Mouse (Mus musculus): Measurements from ENCODE around the gene Pgbd1. TPM values are rescaled to one million over a fixed set of nuclear protein-coding genes. Genes with fewer than 3 reads are reported as not detected.
A peak's percentile ranks its signal among the peaks of the same experiment; 100 is the strongest.
"Not testable (repeated sequence)": the region's sequence is repeated elsewhere in the genome, so short reads cannot be mapped to it uniquely, and the experiment has no call there.

Gene Pgbd1
- 0.87 and 1.2 TPM in 2 replicates for total RNA-seq (2017)

DNA sequence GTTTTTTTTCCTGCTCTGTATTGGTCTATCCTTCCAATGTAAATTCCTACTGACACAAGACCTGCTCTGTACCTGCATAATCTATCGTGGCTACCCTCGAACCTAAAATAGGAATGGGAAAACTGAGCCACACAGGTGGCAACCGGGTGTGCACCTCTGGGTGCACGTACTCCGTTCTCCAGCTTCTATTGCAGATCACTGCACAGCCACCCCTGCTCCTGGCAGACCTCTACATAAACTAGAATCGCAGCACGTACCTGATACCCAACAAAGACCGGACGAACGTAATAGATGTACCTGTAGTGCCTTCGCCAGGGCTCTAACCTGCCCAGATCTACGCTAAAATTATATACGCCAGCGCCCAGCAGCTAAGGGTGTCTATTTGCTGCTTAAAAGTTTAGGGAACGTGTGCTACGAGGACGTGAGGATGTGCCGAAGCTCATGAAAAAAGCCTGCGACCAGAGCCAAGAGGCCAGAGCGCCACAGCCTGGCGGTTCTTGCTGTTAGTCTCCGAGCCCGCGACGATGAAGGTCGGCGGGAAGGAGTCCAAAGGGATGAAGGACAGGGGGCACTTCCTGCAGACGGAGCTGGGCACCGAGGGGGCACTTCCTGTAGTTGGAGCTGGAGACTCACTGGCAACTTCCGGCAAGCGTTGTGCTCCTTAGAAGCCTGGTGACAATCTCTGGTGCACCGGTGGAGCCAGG lies at the start of gene Pgbd1:
Gene Pgbd1, minus strand, starts transcription at position 556 of the 704 bp plus-strand sequence.
- ATAC-seq (replicated peaks; ENCODE audit: low read depth, poor library complexity, severe bottlenecking) = peak; percentile 95

DNA sequence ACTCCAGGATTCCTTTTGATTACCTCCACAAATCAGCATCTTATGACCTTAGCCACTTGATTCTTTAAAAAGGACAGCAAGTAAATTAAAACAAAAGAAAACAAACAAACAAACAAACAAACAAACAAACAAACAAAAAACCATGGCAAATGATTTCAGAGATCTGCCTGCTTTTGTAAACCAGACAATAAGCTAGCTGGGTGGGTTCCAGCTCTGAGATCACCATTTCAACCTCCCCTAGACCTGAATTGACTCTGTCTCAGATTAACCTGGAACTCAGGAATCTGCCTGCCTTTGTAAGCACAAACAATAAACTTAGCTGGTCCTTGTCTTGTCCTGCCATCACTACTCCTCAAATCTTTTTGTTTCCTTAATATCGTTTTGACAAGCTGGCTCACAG lies 46.0 kb upstream of the Pgbd1 start:
- ATAC-seq (replicated peaks; ENCODE audit: low read depth, poor library complexity, severe bottlenecking) = no peak

DNA sequence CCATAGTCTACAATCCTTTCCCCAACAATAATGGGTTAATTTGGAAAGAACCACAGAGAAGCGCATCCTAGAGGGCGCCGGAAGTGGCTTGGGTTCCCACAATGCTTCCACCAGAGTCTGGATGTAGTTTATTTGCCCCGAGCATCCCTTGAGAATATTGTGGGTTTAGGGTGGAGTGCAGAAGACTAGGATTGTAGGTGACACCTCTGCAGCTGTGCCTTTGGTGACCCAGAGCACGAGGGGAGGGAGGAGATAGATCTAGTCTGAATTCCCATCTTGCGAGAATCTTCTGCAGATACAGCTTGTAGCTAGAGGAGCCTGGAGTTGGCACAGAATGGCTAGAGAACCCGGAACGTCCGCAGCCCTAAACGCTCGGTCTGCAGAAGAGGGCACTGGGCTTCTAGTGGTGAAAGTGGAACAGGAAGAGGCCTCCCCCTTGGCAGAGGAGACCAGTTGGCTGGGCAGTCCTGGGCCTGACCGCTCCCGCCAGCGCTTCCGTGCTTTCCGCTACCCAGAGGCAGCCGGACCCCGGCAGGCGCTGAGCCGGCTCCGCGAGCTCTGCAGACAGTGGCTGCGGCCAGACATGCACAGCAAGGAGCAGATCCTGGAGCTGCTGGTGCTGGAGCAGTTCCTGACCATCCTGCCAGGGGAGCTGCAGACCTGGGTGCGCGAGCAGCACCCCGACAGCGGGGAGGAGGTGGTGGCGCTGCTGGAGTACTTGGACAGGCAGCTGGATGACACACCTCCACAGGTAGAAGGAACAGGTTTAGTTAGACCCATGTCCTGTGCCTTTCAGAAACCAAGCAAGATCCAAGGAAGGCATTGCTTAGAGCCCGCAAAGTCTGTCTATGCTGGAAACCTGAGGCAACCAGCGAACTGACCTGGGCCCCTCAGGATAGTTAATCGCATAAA lies 38.2 kb upstream of the Pgbd1 start, which contains the start of the genes Zkscan4 and Gm10065:
Gene Zkscan4, plus strand, starts transcription at position 149 of the 912 bp plus-strand sequence.
Gene Gm10065, minus strand, starts transcription at position 683 of the 912 bp plus-strand sequence.
- peak; percentile 75 for ATAC-seq (replicated peaks; ENCODE audit: low read depth, poor library complexity, severe bottlenecking)

DNA sequence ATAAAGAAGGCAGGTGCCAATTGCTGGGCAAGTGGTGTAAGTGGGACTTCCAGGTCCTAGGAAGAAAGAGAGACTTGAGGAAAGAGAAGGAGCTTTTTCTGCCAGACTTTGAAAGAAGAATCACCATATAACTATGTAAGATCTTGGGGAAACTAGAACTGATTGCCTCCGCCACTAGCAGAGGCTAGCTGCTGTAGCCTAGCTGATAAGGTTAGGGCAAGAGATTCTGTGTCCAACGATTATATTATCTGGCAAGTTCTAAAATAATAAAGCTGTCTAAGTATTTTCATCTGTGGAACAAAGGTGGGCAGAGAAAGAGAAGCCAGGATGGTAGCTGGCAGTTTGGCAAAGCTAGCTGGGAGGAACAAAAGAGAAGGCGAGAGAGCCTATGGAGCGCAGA lies 31.6 kb upstream of the Pgbd1 start:
- no peak for ATAC-seq (replicated peaks; ENCODE audit: low read depth, poor library complexity, severe bottlenecking)

DNA sequence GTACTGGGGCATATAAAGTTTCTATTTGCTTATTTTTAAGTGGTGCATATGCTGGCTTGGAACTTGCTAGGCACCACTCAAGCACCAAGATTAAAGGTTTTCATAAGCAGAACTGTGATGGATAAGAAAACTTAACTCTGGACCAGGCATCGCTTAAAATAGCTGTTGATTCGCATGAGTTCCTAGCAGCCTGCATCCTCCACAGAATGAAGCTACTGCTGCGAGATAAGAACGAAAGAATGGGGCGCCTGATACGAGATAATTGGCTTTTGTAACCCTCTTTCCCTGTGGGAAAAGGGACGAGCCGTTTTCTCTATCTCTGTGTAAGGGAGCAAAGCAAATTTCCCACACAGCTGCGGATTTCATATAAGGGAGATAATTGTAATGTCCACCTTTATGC lies 28.2 kb upstream of the Pgbd1 start:
- no peak for ATAC-seq (replicated peaks; ENCODE audit: low read depth, poor library complexity, severe bottlenecking)

DNA sequence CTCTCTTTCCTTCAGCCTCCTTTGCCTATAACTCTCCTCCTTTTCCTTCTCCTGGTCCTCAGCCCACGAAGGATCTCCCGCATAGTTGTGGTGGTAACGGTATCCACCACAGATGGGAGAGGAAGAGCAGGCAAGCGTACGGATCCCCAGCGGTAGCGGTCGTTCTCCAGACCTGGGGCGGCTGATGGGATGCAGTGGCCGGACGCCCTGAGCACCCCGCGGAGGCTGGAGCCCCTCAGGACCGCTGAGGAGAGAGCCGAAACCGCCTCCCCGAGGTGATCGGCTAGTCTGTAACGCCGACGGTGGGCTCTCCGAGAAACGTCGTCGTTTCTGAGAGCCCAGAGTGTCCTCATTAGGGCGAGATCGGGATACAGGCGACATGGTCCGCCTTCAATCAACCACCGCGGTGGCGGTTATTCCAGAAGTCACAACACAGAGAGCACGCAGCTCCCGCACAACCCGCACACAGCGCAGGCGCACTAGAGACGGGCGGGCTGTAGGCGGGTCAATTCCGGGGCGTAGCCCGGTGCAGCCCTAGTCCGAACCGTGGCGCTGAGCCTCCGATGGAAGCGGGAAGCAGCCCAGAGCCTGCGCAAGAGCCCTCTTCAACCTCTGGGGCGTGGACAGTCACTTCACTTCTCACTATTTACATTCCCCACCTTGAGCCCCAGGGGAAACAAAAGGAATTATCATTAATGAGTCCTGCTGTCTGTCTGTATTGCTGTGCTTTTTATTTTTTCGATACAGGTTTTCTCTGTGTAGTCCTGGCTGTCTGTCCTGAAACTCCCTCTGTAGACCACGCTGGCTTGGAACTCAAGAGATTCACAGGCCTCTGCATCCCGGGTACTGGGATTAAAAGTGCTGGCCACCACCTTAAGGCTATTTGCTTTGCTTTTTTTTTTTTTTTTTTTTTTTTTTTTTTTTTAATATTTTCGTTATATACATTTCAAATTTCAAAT lies 27.5 kb upstream of the Pgbd1 start, which contains the start of gene Nkapl:
Gene Nkapl, minus strand, starts transcription at position 449 of the 959 bp plus-strand sequence.
- ATAC-seq (replicated peaks; ENCODE audit: low read depth, poor library complexity, severe bottlenecking) = peak; percentile 97

DNA sequence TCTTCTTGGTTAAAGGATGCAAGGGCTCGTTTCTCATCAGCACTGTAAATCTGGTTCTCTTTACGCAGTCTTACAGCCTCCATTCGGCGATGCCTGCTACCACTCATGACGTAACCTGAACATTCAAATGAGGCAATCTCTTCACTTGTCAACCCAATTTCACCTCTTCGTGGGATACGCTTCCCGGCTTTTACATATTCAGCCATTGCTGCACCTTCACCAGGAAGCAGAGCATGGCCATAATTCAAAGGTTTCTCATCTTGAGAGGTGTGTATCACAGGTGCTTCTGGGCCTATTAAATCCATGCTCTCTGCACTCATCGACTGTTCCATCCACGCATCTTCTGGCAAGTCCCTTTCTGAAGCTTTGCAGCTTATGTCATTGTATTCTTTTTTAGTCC lies 26.5 kb upstream of the Pgbd1 start:
- ATAC-seq (replicated peaks; ENCODE audit: low read depth, poor library complexity, severe bottlenecking) = no peak

DNA sequence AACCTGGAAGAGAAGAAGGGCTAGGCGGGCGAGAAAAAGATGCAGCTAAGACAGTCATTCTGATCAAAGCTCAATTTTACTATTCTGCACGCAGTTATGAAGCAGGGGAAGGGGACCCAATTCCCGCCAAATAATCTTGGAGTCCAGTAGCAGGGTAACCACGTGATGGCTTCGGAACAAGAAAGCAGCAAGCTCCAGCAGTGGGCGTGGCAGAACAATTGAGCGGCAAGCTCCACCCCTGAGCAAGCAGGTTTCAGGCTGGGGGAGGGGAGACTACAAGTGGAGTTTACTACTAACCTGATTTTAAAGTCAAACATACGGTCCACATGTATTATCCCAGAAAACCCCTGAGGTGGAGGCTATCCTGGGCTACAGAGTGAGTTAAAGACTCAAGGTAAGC lies 21.7 kb upstream of the Pgbd1 start:
- ATAC-seq (replicated peaks; ENCODE audit: low read depth, poor library complexity, severe bottlenecking) = not testable (repeated sequence)

DNA sequence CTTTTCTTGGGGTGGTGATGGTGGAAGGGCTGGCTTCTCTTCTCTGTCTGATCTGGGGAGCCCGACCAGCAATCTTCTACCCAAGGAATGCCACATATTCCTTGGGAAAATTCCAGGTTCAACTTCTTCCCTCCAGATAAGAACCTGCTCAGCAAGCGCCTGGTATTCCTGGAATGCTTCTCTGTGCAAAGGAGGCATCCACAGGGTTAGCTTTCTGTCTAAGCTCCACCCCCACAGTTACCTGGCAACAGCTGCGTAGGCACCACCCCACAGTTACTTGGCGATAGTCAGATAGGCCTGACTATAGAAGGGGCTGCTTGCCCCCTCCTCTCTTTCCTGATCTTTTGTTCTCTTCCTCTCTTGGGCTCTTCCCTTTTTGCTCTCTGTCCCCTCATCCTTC lies 15.5 kb upstream of the Pgbd1 start:
- no peak for ATAC-seq (replicated peaks; ENCODE audit: low read depth, poor library complexity, severe bottlenecking)

DNA sequence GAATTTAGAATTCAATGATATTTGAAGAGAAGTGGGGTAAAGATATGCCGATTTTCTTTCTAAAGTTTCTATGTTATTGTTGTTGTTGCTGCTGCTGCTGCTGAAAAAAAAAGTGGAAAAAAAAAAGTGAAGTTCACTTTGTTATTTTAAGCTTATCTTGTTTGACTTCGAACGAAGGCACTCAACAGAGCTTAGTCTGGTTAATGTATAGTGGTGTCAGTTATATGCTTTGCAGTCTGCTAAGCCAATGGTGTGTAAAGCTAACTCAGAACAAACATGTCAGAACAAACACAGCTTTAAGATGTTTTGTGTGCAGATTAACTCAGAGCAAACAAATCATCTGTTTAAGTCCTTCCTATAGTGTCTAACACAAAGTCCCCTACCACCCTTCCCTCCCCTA lies 13.3 kb upstream of the Pgbd1 start:
- no peak for ATAC-seq (replicated peaks; ENCODE audit: low read depth, poor library complexity, severe bottlenecking)

DNA sequence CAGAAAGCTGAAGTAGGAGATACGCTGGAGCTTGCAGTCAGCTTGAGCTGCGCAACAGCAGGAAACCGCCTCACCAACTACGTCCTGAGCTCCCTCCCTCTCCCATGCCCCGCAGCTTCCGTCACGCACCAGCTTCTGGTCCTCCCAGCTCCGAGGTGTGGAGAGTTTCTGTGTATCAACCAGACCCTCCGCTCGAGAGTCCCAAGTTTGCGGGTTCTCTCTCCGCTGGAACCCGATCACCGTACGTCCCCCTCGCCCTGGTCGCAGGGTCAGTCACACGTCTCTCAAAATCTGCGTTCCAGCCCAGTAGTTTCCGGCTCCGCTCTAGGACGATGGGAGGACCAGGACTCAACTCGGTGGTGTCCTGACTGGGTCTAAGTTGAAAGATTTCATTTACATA lies 12.6 kb upstream of the Pgbd1 start, which contains the start of gene Zscan26:
Gene Zscan26, minus strand, starts transcription at position 282 of the 400 bp plus-strand sequence.
- peak; percentile 98 for ATAC-seq (replicated peaks; ENCODE audit: low read depth, poor library complexity, severe bottlenecking)

DNA sequence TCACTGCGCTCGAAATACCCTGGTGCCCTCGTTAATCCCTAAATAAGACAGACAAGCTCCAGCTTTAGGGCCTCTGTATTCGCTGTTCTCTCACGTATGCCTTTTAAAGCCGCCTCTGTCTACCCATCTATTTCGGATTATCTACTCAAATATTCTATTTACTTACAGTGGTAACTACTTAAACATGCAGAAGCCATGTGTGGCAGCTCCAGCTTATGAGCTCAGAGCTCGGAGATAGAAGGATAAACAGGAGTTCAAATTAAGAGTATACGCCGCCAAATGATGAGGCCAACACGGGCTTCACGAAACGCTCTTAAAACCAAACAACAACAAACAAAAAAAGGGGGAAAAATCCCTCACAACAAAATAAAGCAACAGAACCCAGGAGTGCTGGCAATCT lies 12.2 kb upstream of the Pgbd1 start:
- ATAC-seq (replicated peaks; ENCODE audit: low read depth, poor library complexity, severe bottlenecking) = 0 out of 2 replicates have a peak, but pooled peaks have one; percentile 4

DNA sequence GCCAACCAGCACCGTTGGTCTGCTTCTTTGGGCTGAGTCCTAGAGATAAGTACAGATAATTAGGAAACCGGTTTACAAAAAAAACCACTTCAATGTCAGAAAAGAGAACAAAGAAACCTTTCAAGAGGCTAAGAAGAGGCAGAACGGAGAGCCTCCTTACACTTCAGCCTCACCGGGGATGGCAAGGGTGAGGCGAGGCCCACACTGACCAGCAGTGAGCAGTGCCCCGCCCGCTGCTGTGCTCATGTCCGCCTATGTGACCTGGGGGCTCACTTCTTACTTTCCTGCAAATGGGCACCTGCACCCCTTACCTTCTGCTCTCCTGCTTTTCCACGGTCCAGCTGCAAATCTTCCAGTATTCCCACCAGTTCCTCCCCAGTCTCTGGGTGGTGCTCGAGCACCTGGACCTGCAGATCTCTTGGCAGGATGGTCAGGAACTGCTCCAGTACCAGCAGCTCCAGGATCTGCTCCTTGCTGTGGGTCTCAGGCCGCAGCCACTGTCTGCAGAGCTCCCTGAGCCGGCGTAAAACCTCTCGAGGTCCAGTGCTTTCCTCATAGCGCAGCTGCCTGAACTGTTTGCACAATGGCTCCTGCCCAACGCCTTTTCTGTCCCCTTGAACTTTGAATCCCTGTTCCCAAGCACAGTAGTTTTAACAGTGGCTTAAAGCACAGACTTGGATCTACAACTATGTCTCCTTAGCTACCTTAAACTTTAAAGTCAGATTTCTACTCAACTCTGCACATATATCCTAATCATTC lies 7.2 kb upstream of the Pgbd1 start:
- no peak for ATAC-seq (replicated peaks; ENCODE audit: low read depth, poor library complexity, severe bottlenecking)

DNA sequence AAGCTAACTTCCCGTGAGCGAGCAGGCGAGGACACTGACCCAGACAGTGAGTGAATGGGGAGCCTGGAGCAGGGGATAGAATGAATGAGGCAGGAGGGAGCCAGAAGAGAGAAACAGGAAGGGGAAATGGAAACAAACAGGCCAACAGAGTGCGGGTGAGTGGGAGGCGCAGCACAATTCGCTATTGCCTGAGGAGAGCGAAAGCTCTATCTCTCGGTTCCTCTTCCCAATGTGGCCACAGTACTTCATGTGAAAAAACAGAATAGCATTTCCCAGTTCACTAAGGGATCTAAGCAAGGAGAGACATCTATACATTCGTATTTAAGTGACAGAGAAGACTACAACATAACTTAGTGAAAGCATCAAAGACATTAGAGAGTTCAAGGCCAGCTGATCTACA lies 5.9 kb upstream of the Pgbd1 start:
- no peak for ATAC-seq (replicated peaks; ENCODE audit: low read depth, poor library complexity, severe bottlenecking)

DNA sequence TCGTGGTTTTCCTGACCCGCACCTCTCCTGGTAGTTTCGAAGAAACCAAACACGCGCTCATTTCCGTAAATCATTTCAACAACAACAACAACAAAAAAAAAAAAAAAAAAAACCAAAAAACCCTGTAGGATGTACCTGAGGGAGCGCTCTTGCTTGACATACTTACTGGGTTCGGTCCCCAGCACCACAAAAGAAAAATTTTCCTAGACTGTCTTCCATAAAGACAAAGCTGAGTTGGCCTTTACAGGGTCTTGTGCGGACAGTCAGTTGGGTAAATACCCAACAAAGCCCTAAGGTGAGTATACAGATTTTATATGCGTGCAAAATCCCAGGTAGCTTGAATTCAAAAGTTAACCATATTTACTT lies 332 bp upstream of the Pgbd1 start:
- ATAC-seq (replicated peaks; ENCODE audit: low read depth, poor library complexity, severe bottlenecking) = no peak

DNA sequence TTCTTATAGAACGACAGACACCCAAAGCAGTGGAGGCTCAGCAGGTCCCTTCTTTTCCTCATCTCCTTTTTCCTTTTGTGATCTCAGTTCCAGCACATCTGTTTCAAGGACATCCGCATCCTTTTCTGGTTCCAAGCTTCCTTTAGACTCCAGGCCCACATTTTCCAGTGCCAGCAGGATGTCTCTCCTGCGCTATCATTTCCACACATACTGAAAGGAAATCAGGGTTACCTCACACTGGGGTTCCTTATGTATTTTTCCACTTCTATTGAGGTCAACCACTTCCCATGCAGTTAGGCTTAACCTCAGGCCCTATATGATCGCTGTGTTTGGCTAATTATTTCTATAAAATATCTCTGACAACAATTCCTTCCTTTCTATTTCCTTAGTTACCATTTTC lies 5.4 kb downstream of the Pgbd1 start:
- no peak for ATAC-seq (replicated peaks; ENCODE audit: low read depth, poor library complexity, severe bottlenecking)

DNA sequence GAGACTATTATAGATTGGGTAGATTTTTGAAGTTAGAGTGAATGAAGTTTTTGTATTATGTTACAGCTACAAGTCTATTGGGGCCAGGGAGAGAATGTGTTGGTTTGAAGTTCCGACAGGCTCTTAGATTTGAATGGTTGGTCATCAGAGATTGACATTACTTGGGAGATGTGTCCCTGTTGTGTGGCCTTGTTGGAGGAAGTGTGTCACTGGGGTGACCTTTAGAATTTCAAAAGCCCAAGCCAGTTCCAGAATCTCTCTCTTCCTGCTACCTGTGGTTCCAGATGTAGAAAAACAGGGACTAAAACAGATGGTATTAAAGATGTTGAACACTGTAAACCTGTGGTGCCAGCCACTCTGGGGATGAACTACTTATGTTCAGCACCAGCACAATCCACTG lies 13.2 kb downstream of the Pgbd1 start:
- ATAC-seq (replicated peaks; ENCODE audit: low read depth, poor library complexity, severe bottlenecking) = no peak

DNA sequence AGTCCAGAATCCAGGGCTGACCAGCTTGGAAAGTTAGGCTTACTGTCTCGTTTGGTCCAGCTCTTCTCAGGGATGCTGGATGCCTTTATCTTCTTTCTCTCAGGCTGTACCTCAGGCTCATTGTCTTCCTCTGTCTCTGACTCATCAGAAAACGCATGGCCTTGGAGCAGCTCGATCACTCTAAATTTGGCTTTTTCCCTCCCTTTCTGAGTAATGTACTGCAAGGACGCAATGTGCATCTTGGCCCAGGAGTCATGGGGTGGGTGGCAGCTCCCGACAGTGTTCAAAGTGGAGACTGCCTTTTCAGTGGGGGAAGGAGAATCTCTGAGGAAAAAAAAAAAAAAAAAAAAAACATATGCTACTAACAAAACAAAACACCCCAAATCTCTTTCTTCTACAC lies 17.6 kb downstream of the Pgbd1 start:
- ATAC-seq (replicated peaks; ENCODE audit: low read depth, poor library complexity, severe bottlenecking) = no peak

DNA sequence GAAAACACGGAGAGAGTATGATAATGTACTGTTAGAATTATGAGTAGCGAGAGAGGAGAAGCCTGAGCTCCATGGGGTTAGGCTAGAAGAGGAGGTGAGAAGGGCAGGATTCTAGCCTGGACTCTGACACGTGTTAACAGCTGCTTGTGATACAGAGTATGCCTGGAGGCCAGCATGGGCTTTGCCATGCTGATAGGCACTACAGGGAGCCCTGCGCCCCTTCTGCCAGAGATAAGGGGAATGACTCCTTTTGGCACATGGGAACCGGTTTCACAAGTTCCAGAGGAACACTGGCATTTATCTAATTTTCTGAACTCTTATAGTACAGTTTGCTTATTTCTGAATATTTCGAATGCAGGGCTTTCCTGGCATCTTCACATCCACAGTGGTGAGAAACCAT lies 22.0 kb downstream of the Pgbd1 start:
- no peak for ATAC-seq (replicated peaks; ENCODE audit: low read depth, poor library complexity, severe bottlenecking)

Measured in common myeloid progenitor, adult 5-6 weeks (primary cell).